Mouse (Mus musculus) MEL (cell line): Measurements from ENCODE around the gene Itga11.

ENCODE experiments used
- CTCF ChIP-seq, 3 experiments: IDR thresholded peaks in 2 of 3; conservative IDR thresholded peaks in 1 of 3; 2 replicates each; pipeline ENCODE4 v1.5.1; 2011 to 2012; ENCODE audit warnings: low read length in 3 of 3, low read depth in 2 of 3, mild to moderate bottlenecking in 2 of 3, improper control_type of control experiment in 1 of 3, inconsistent platforms in 1 of 3, mixed read lengths in 1 of 3, moderate library complexity in 1 of 3; ENCODE audit not compliant: control insufficient read depth in 1 of 3, insufficient read depth in 1 of 3, poor library complexity in 1 of 3, severe bottlenecking in 1 of 3
- EP300 ChIP-seq, 2 experiments: IDR thresholded peaks; 2 replicates each; pipeline ENCODE4 v1.6.1; 2011; ENCODE audit warnings: improper control_type of control experiment in 2 of 2, low read length in 2 of 2, low read depth in 1 of 2, mild to moderate bottlenecking in 1 of 2
- JUND ChIP-seq: IDR thresholded peaks from 2 replicates; pipeline ENCODE4 v1.6.1; 2011; ENCODE audit warnings: low read depth, mild to moderate bottlenecking, improper control_type of control experiment, low read length
- MEF2A ChIP-seq: IDR thresholded peaks from 2 replicates; pipeline ENCODE4 v1.6.1; 2014; ENCODE audit warnings: low read depth, mild to moderate bottlenecking, inconsistent platforms, low read length, improper control_type of control experiment; ENCODE audit not compliant: poor library complexity, insufficient replicate concordance, severe bottlenecking; ENCODE audit errors: extremely low read depth
- POLR2A ChIP-seq, 2 experiments: IDR thresholded peaks; 2 replicates each; pipeline ENCODE4 v1.6.1; 2011 to 2012; ENCODE audit warnings: low read length in 2 of 2, mild to moderate bottlenecking in 2 of 2, control low read depth in 1 of 2, improper control_type of control experiment in 1 of 2, low read depth in 1 of 2, moderate library complexity in 1 of 2; ENCODE audit not compliant: control insufficient read depth in 1 of 2, insufficient read depth in 1 of 2, poor library complexity in 1 of 2
- SIN3A ChIP-seq: IDR thresholded peaks from 2 replicates; pipeline ENCODE4 v1.6.1; 2012; ENCODE audit warnings: low read length, improper control_type of control experiment, inconsistent platforms
- TBP ChIP-seq: IDR thresholded peaks from 2 replicates; pipeline ENCODE4 v1.8.0; 2011; ENCODE audit warnings: low read depth, low read length, improper control_type of control experiment
- USF1 ChIP-seq: IDR thresholded peaks from 2 replicates; pipeline ENCODE4 v1.6.1; 2014; ENCODE audit warnings: low read depth, mild to moderate bottlenecking, inconsistent platforms, low read length, improper control_type of control experiment, moderate library complexity

DNA sequence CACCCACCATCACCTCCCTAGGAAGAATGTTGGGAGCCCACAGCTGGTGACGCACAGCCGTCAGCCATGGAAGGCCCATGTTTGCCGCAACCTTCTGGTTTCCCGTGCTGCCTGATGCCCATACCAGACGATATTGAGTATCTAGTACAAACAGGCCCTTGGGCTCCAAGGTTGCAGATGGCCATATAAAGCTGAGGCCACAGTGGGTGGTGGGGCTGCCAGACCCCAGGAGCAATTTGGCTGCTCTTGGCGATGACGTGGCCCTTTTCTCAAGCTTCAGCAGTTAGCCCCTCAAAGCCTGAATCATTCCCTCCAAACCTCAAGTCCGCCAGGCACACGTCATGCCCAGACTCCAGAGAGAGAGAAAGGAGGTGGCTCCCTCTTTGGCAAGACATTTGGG is 46.5 kb downstream of the Itga11 start:
- TF ChIP-seq MEF2A: no peak
- TF ChIP-seq POLR2A (IDR thresholded peaks at IDR 0.05; ENCODE audit: control insufficient read depth in 1 of 2, insufficient read depth in 1 of 2, low read depth in 1 of 2, low read length in 2 of 2, poor library complexity in 1 of 2): no peak
- no peak for TF ChIP-seq CTCF (IDR thresholded peaks at IDR 0.05 in 2 of 3, conservative IDR thresholded peaks at IDR 0.05 in 1 of 3; ENCODE audit: control insufficient read depth in 1 of 3, insufficient read depth in 1 of 3, low read depth in 2 of 3, low read length in 3 of 3, poor library complexity in 1 of 3, severe bottlenecking in 1 of 3)
- no peak for TF ChIP-seq EP300 (IDR thresholded peaks at IDR 0.05; ENCODE audit: low read depth in 1 of 2, low read length in 2 of 2)
- no peak for TF ChIP-seq TBP
- no peak for TF ChIP-seq JUND
- no peak for TF ChIP-seq SIN3A
- no peak for TF ChIP-seq USF1
